Mouse (Mus musculus) ES-Bruce4 (cell line): Measurements from ENCODE around the gene Ngdn.

Experiments
- CTCF ChIP-seq: IDR thresholded peaks from one replicate; pipeline ENCODE4 v1.8.1; 2011; ENCODE audit warnings: low read depth, low read length
- EP300 ChIP-seq: IDR thresholded peaks from 2 replicates; pipeline ENCODE4 v1.6.1; 2011; ENCODE audit warnings: low read depth, low read length; ENCODE audit not compliant: insufficient read depth
- POLR2A ChIP-seq: IDR thresholded peaks from one replicate; pipeline ENCODE4 v1.8.1; 2011; ENCODE audit warnings: low read length; ENCODE audit not compliant: insufficient read depth

GRCm38 (mm10) chr14:54994869-54995186, 20.4 kb upstream of the Ngdn start:
- TF ChIP-seq CTCF (no peak), POLR2A (no peak), EP300 (no peak)
